ENCODE assay signal across 8 mouse cellular contexts in genomic region chr2:36090853-36091741, GRCm38 (mm10). TPM values are rescaled to one million over a fixed set of nuclear protein-coding genes. Genes with fewer than 3 reads are reported as not detected.
DNase-seq lines count a peak whose midpoint lies in the region; ATAC-seq and TF ChIP-seq lines count a peak whose summit lies in the region.
"Had no signal": no experiment of that assay in that cellular context is flagged by ENCODE, and none has a peak within 500 bp of the region (broad histone marks: within the 10 kb centered on the region; RNA-seq: fewer than 3 reads in every experiment).

No protein-coding gene starts in this region.

- H3K9me3 ChIP-seq in E14TG2a.4 (ENCODE audit: low read length): no peaks in the 10 kb centered on the region
- H3K9me3 ChIP-seq in hindbrain, embryonic 11.5 days (ENCODE audit: control insufficient read depth, low read length): no peaks in the 10 kb centered on the region
- no peaks in the 10 kb centered on the region for H3K9me3 ChIP-seq in limb, embryonic 14.5 days (ENCODE audit: control insufficient read depth, low read length)
- no peaks in the 10 kb centered on the region for H3K9me3 ChIP-seq in midbrain, embryonic 13.5 days
- no peaks in the 10 kb centered on the region for H3K9me3 ChIP-seq in stomach, embryonic 16.5 days (replicated peaks; ENCODE audit: control insufficient read depth, low read length)

- no peak overlapping the region for H3K27ac ChIP-seq in hindbrain, embryonic 11.5 days (ENCODE audit: low read depth, low read length)
- H3K27ac ChIP-seq in limb, embryonic 14.5 days (replicated peaks; ENCODE audit: low read depth, low read length): no peak overlapping the region
- H3K27ac ChIP-seq in midbrain, embryonic 13.5 days: no peak overlapping the region
- no peak overlapping the region for H3K27ac ChIP-seq in stomach, embryonic 16.5 days (ENCODE audit: low read length)

- peak overlapping the region; percentile 78 for H3K4me2 ChIP-seq in hindbrain, embryonic 11.5 days (replicated peaks; ENCODE audit: low read depth, low read length)
- H3K4me2 ChIP-seq in limb, embryonic 14.5 days (replicated peaks; ENCODE audit: low read depth, low read length, severe bottlenecking): peak overlapping the region; percentile 62
- H3K4me2 ChIP-seq in midbrain, embryonic 13.5 days (replicated peaks): peak overlapping the region; percentile 69
- peak overlapping the region; percentile 82 for H3K4me2 ChIP-seq in stomach, embryonic 16.5 days (ENCODE audit: low read depth, low read length)

- 1% methylated on average over 67 of the region's 70 CpGs for WGBS in hindbrain, embryonic 11.5 days
- 2% methylated on average over 64 of the region's 70 CpGs for WGBS in limb, embryonic 14.5 days
- WGBS in midbrain, embryonic 13.5 days: under 1% methylated on average over 70 of the region's 70 CpGs
- WGBS in stomach, embryonic 16.5 days: 3% methylated on average over 70 of the region's 70 CpGs

- peak; percentile 92 for DNase-seq in WW6 (ENCODE audit: low read depth, low spot score)
- DNase-seq in hindbrain, embryonic 11.5 days (ENCODE audit: low spot score): peak; percentile 87
- peak; percentile 36 for DNase-seq in limb, embryonic 14.5 days (ENCODE audit: low spot score)

- H3K4me3 ChIP-seq in E14TG2a.4 (replicated peaks; ENCODE audit: low read length): peak overlapping the region; percentile 84
- peak overlapping the region; percentile 36 for H3K4me3 ChIP-seq in hindbrain, embryonic 11.5 days (ENCODE audit: low read depth, low read length)
- H3K4me3 ChIP-seq in limb, embryonic 14.5 days (replicated peaks; ENCODE audit: low read length): peak overlapping the region; percentile 40
- peak overlapping the region; percentile 42 for H3K4me3 ChIP-seq in midbrain, embryonic 13.5 days (replicated peaks)
- H3K4me3 ChIP-seq in stomach, embryonic 16.5 days (replicated peaks; ENCODE audit: low read length): peak overlapping the region; percentile 49

- ATAC-seq in erythroblast, adult 5-6 weeks (replicated peaks; ENCODE audit: low FRiP score, poor library complexity, severe bottlenecking): 0 out of 2 replicates have a peak, but pooled peaks have one; percentile 34
- ATAC-seq in hindbrain, embryonic 11.5 days (ENCODE audit: low FRiP score): peak; percentile 92
- ATAC-seq in limb, embryonic 14.5 days (ENCODE audit: low FRiP score, low read depth): peak; percentile 84
- peak; percentile 82 for ATAC-seq in midbrain, embryonic 13.5 days
- peak; percentile 72; the same call in 1 of the 2 replicates for ATAC-seq in stomach, embryonic 16.5 days (ENCODE audit: insufficient read depth, low FRiP score)

- peaks cover 54% of the 10 kb centered on the region for H3K4me1 ChIP-seq in E14TG2a.4 (replicated peaks; ENCODE audit: low read depth, low read length)
- peaks cover 8% of the 10 kb centered on the region; the same call in 1 of the 2 replicates for H3K4me1 ChIP-seq in hindbrain, embryonic 11.5 days (replicated peaks; ENCODE audit: control insufficient read depth, insufficient read depth, low read length)
- peaks cover 8% of the 10 kb centered on the region for H3K4me1 ChIP-seq in limb, embryonic 14.5 days (ENCODE audit: control insufficient read depth, insufficient read depth, low read length)
- peaks cover 15% of the 10 kb centered on the region for H3K4me1 ChIP-seq in midbrain, embryonic 13.5 days (replicated peaks)
- peaks cover 7% of the 10 kb centered on the region; the same call in 1 of the 2 replicates for H3K4me1 ChIP-seq in stomach, embryonic 16.5 days (ENCODE audit: control insufficient read depth, insufficient read depth, low read length)

- no peak for TF ChIP-seq CTCF in E14TG2a.4 (conservative IDR thresholded peaks at IDR 0.05; ENCODE audit: low read length)

- no peaks in the 10 kb centered on the region for H3K36me3 ChIP-seq in E14TG2a.4 (ENCODE audit: insufficient read depth, low read length)
- H3K36me3 ChIP-seq in hindbrain, embryonic 11.5 days (ENCODE audit: control insufficient read depth, insufficient read depth, low read length): no peaks in the 10 kb centered on the region
- H3K36me3 ChIP-seq in limb, embryonic 14.5 days (ENCODE audit: control insufficient read depth, insufficient read depth, low read length): no peaks in the 10 kb centered on the region
- no peaks in the 10 kb centered on the region for H3K36me3 ChIP-seq in midbrain, embryonic 13.5 days
- no peaks in the 10 kb centered on the region for H3K36me3 ChIP-seq in stomach, embryonic 16.5 days (ENCODE audit: control insufficient read depth, insufficient read depth, low read length)

- H3K27me3 ChIP-seq in E14TG2a.4 (ENCODE audit: insufficient read depth, low read length): peaks cover 92% of the 10 kb centered on the region
- peaks cover 71% of the 10 kb centered on the region for H3K27me3 ChIP-seq in hindbrain, embryonic 11.5 days (ENCODE audit: control insufficient read depth, insufficient read depth, low read length)
- peaks cover 65% of the 10 kb centered on the region for H3K27me3 ChIP-seq in limb, embryonic 14.5 days (ENCODE audit: control insufficient read depth, insufficient read depth, low read length)
- peaks cover 96% of the 10 kb centered on the region for H3K27me3 ChIP-seq in midbrain, embryonic 13.5 days
- H3K27me3 ChIP-seq in stomach, embryonic 16.5 days (ENCODE audit: control insufficient read depth, insufficient read depth, low read length): peaks cover 84% of the 10 kb centered on the region

- TF ChIP-seq POLR2A in limb, embryonic 14.5 days (IDR thresholded peaks at IDR 0.05; ENCODE audit: borderline replicate concordance, extremely low read depth, insufficient read depth, insufficient read length): no peak

- H3K9ac ChIP-seq in hindbrain, embryonic 11.5 days (ENCODE audit: low read depth, low read length): no peak overlapping the region
- peak overlapping the region; percentile 36 for H3K9ac ChIP-seq in limb, embryonic 14.5 days (ENCODE audit: low read depth, low read length, severe bottlenecking)
- 0 out of 2 replicates have a peak overlapping the region, but pooled peaks have one; percentile 40 for H3K9ac ChIP-seq in midbrain, embryonic 13.5 days (replicated peaks)
- H3K9ac ChIP-seq in stomach, embryonic 16.5 days (ENCODE audit: low read length): peak overlapping the region; percentile 46; the same call in 1 of the 2 replicates

RNA-seq across cellular contexts. Expression of gene Lhx6, which starts 14.1 kb away (rescaled TPM):
- not detected in 2 replicates for total RNA-seq in erythroblast, adult 5-6 weeks (2015; ENCODE audit: low replicate concordance)
- not detected in 2 replicates for total RNA-seq in erythroblast, adult 5-6 weeks (2017; ENCODE audit: low replicate concordance)
- polyA plus RNA-seq in hindbrain, embryonic 11.5 days (2014; fragmentation: Nextera tagmentation; extraction: Ambion mirVana): 0.93 and 1.3 TPM in 2 replicates
- 2.0 and 2.2 TPM in 2 replicates for polyA plus RNA-seq in limb, embryonic 14.5 days (2012; rRNA removed)
- polyA plus RNA-seq in limb, embryonic 14.5 days (2014; fragmentation: Nextera tagmentation; extraction: Ambion mirVana): 1.2 and 1.3 TPM in 2 replicates
- 3.0 and 3.6 TPM in 2 replicates for polyA plus RNA-seq in midbrain, embryonic 13.5 days (2015; fragmentation: Nextera tagmentation; extraction: Ambion mirVana)
- polyA plus RNA-seq in stomach, embryonic 16.5 days (2015; fragmentation: Nextera tagmentation; extraction: Ambion mirVana): 1.00 and 1.1 TPM in 2 replicates

RNA-seq across cellular contexts. Expression of gene Morn5, which starts 41.8 kb away (rescaled TPM):
- not detected in 2 replicates for total RNA-seq in erythroblast, adult 5-6 weeks (2015; ENCODE audit: low replicate concordance)
- not detected in 2 replicates for total RNA-seq in erythroblast, adult 5-6 weeks (2017; ENCODE audit: low replicate concordance)
- 3.6 and 4.0 TPM in 2 replicates for polyA plus RNA-seq in hindbrain, embryonic 11.5 days (2014; fragmentation: Nextera tagmentation; extraction: Ambion mirVana)
- 0.19 and 0.46 TPM in 2 replicates for polyA plus RNA-seq in limb, embryonic 14.5 days (2012; rRNA removed)
- polyA plus RNA-seq in limb, embryonic 14.5 days (2014; fragmentation: Nextera tagmentation; extraction: Ambion mirVana): not detected in 2 replicates
- 1.1 and 1.2 TPM in 2 replicates for polyA plus RNA-seq in midbrain, embryonic 13.5 days (2015; fragmentation: Nextera tagmentation; extraction: Ambion mirVana)
- 0.19 and 1.0 TPM in 2 replicates for polyA plus RNA-seq in stomach, embryonic 16.5 days (2015; fragmentation: Nextera tagmentation; extraction: Ambion mirVana)
- total RNA-seq: gastrocnemius, postnatal 4 days had no signal

RNA-seq across cellular contexts. Expression of gene Ndufa8, which starts 41.9 kb away (rescaled TPM):
- 16.9 and 28.4 TPM in 2 replicates for total RNA-seq in erythroblast, adult 5-6 weeks (2015; ENCODE audit: low replicate concordance)
- total RNA-seq in erythroblast, adult 5-6 weeks (2017; ENCODE audit: low replicate concordance): 6.5 and 9.3 TPM in 2 replicates
- 196 and 198 TPM in 2 replicates for polyA plus RNA-seq in hindbrain, embryonic 11.5 days (2014; fragmentation: Nextera tagmentation; extraction: Ambion mirVana)
- polyA plus RNA-seq in limb, embryonic 14.5 days (2012; rRNA removed): 83.0 and 103 TPM in 2 replicates
- 218 and 221 TPM in 2 replicates for polyA plus RNA-seq in limb, embryonic 14.5 days (2014; fragmentation: Nextera tagmentation; extraction: Ambion mirVana)
- 238 and 239 TPM in 2 replicates for polyA plus RNA-seq in midbrain, embryonic 13.5 days (2015; fragmentation: Nextera tagmentation; extraction: Ambion mirVana)
- 242 and 259 TPM in 2 replicates for polyA plus RNA-seq in stomach, embryonic 16.5 days (2015; fragmentation: Nextera tagmentation; extraction: Ambion mirVana)

RNA-seq across cellular contexts. Expression of gene Mrrf, which starts 45.1 kb away (rescaled TPM):
- total RNA-seq in erythroblast, adult 5-6 weeks (2015; ENCODE audit: low replicate concordance): 3.3 and 6.7 TPM in 2 replicates
- total RNA-seq in erythroblast, adult 5-6 weeks (2017; ENCODE audit: low replicate concordance): 6.9 and 11.8 TPM in 2 replicates
- polyA plus RNA-seq in hindbrain, embryonic 11.5 days (2014; fragmentation: Nextera tagmentation; extraction: Ambion mirVana): 29.7 and 35.9 TPM in 2 replicates
- 21.1 and 31.0 TPM in 2 replicates for polyA plus RNA-seq in limb, embryonic 14.5 days (2012; rRNA removed)
- 30.4 and 33.0 TPM in 2 replicates for polyA plus RNA-seq in limb, embryonic 14.5 days (2014; fragmentation: Nextera tagmentation; extraction: Ambion mirVana)
- 23.0 and 24.5 TPM in 2 replicates for polyA plus RNA-seq in midbrain, embryonic 13.5 days (2015; fragmentation: Nextera tagmentation; extraction: Ambion mirVana)
- polyA plus RNA-seq in stomach, embryonic 16.5 days (2015; fragmentation: Nextera tagmentation; extraction: Ambion mirVana): 32.9 and 34.7 TPM in 2 replicates

RNA-seq across cellular contexts. Expression of gene Rbm18, which starts 45.5 kb away (rescaled TPM):
- 13.1 and 18.2 TPM in 2 replicates for total RNA-seq in erythroblast, adult 5-6 weeks (2015; ENCODE audit: low replicate concordance)
- 19.0 and 20.5 TPM in 2 replicates for total RNA-seq in erythroblast, adult 5-6 weeks (2017; ENCODE audit: low replicate concordance)
- 121 and 131 TPM in 2 replicates for polyA plus RNA-seq in hindbrain, embryonic 11.5 days (2014; fragmentation: Nextera tagmentation; extraction: Ambion mirVana)
- polyA plus RNA-seq in limb, embryonic 14.5 days (2012; rRNA removed): 41.8 and 46.7 TPM in 2 replicates
- 69.7 and 77.5 TPM in 2 replicates for polyA plus RNA-seq in limb, embryonic 14.5 days (2014; fragmentation: Nextera tagmentation; extraction: Ambion mirVana)
- 159 and 168 TPM in 2 replicates for polyA plus RNA-seq in midbrain, embryonic 13.5 days (2015; fragmentation: Nextera tagmentation; extraction: Ambion mirVana)
- polyA plus RNA-seq in stomach, embryonic 16.5 days (2015; fragmentation: Nextera tagmentation; extraction: Ambion mirVana): 60.2 and 62.0 TPM in 2 replicates

Comparison
In these comparisons a context has a peak if more than half of its experiments do, and no peak if none do; other contexts are left out.
1. DNase-seq: peak in every context shown above with its lines; median percentile 92 in WW6; 87 in hindbrain, embryonic 11.5 days; 36 in limb, embryonic 14.5 days.
2. ATAC-seq: peak in every context shown above with its lines; median percentile 92 in hindbrain, embryonic 11.5 days; 84 in limb, embryonic 14.5 days; 82 in midbrain, embryonic 13.5 days; 72 in stomach, embryonic 16.5 days; 34 in erythroblast, adult 5-6 weeks.